Mouse (Mus musculus) urinary bladder, postnatal 10 days (tissue): Measurements from ENCODE around the gene Inpp4b.

Experiments used
- DNase-seq: peaks from one replicate; pipeline ENCODE4 v3.0.0; 2022; ENCODE audit warnings: low spot score

Gene Inpp4b

GRCm38 (mm10) chr8:81342236-81342998 is at the start of gene Inpp4b:
Gene Inpp4b, plus strand, starts transcription at chr8:81342556.
- no peak for DNase-seq

- DNase-seq: no peak
Observed at GRCm38 (mm10) chr8:81335250-81335649, 7.1 kb upstream of the Inpp4b start.

- DNase-seq: no peak
Observed at GRCm38 (mm10) chr8:81341191-81341590, 1.2 kb upstream of the Inpp4b start.

- DNase-seq: no peak
Observed at GRCm38 (mm10) chr8:81341591-81342235, 643 bp upstream of the Inpp4b start.

GRCm38 (mm10) chr8:81342999-81343302 is 595 bp downstream of the Inpp4b start:
- no peak for DNase-seq

- DNase-seq: no peak
Observed at GRCm38 (mm10) chr8:81345170-81345697, 2.9 kb downstream of the Inpp4b start.

- no peak for DNase-seq
Observed at GRCm38 (mm10) chr8:81349452-81349851, 7.1 kb downstream of the Inpp4b start.

GRCm38 (mm10) chr8:81353460-81353859 is 11.1 kb downstream of the Inpp4b start:
- no peak for DNase-seq

GRCm38 (mm10) chr8:81358108-81358507 is 15.8 kb downstream of the Inpp4b start:
- DNase-seq: no peak

GRCm38 (mm10) chr8:81360518-81360917 is 18.2 kb downstream of the Inpp4b start:
- no peak for DNase-seq

- no peak for DNase-seq
Observed at GRCm38 (mm10) chr8:81361162-81361561, 18.8 kb downstream of the Inpp4b start.

- DNase-seq: no peak
Observed at GRCm38 (mm10) chr8:81370607-81371006, 28.3 kb downstream of the Inpp4b start.

- no peak for DNase-seq
Observed at GRCm38 (mm10) chr8:81371844-81372243, 29.5 kb downstream of the Inpp4b start.

GRCm38 (mm10) chr8:81374877-81375475 is 32.6 kb downstream of the Inpp4b start:
- no peak for DNase-seq

- DNase-seq: no peak
Observed at GRCm38 (mm10) chr8:81388953-81389352, 46.6 kb downstream of the Inpp4b start.

GRCm38 (mm10) chr8:81399071-81399470 is 56.7 kb downstream of the Inpp4b start:
- no peak for DNase-seq

GRCm38 (mm10) chr8:81399501-81399900 is 57.1 kb downstream of the Inpp4b start:
- no peak for DNase-seq

GRCm38 (mm10) chr8:81412707-81413106 is 70.4 kb downstream of the Inpp4b start:
- DNase-seq: no peak

GRCm38 (mm10) chr8:81443957-81444356 is 101.6 kb downstream of the Inpp4b start:
- no peak for DNase-seq

GRCm38 (mm10) chr8:81449798-81450197 is 107.4 kb downstream of the Inpp4b start:
- no peak for DNase-seq

GRCm38 (mm10) chr8:81452082-81452481 is 109.7 kb downstream of the Inpp4b start:
- no peak for DNase-seq

- no peak for DNase-seq
Observed at GRCm38 (mm10) chr8:81454830-81455229, 112.5 kb downstream of the Inpp4b start.

- DNase-seq: no peak
Observed at GRCm38 (mm10) chr8:81463762-81464161, 121.4 kb downstream of the Inpp4b start.
